Mouse (Mus musculus) olfactory bulb, adult 2 months (tissue): ENCODE measurements around the gene Gsap.
"Not testable (repeated sequence)": the region's sequence is repeated elsewhere in the genome, so short reads cannot be mapped to it uniquely, and the experiment has no call there.

Source experiments
- CTCF ChIP-seq: fragments of 200-500 bp; IDR thresholded peaks from 2 replicates; pipeline ENCODE4 v1.5.1; 2012; ENCODE audit warnings: low read depth, mild to moderate bottlenecking, low read length, moderate library complexity; ENCODE audit not compliant: insufficient read depth
- POLR2A ChIP-seq: fragments of 200-500 bp; IDR thresholded peaks from 2 replicates; pipeline ENCODE4 v1.6.1; 2012; ENCODE audit warnings: mild to moderate bottlenecking, low read depth, low read length, moderate library complexity; ENCODE audit not compliant: insufficient read depth

DNA sequence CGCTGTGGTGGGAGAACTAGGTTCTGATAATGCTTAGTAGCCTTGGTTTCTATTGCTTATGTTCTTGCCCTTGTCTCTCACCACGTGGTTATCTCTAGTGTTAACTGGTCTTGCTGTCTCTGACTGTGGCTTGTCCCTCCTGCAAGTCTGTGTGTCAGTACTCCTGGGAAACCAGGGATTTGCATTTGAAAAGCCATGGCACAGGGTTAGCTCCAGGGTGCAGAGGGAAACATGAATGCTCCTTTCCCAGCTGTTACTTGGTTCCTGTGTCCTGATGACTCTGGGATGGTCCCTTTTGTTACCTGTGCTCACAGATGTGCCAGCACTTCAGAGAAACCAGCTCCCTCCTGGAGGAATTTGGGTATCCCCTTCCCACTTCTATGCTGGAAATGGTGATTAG is 3.0 kb upstream of the Gsap start:
- TF ChIP-seq CTCF, POLR2A: not testable (repeated sequence)
